Mouse (Mus musculus) C2C12 (cell line): ENCODE results near the gene Csnk2b. TPM values are rescaled to one million over a fixed set of nuclear protein-coding genes. Genes with fewer than 3 reads are reported as not detected.

Experiments
- H3K27me3 ChIP-seq: one replicate; pipeline ENCODE4 v1.6.1; 2011; ENCODE audit not compliant: control insufficient read depth, insufficient read depth, insufficient read length
- H3K36me3 ChIP-seq: one replicate; pipeline ENCODE4 v1.6.1; 2011; ENCODE audit not compliant: control insufficient read depth, insufficient read depth
- H3K4me3 ChIP-seq: one replicate; pipeline ENCODE4 v1.5.1; 2011; ENCODE audit warnings: mild to moderate bottlenecking, control low read depth; ENCODE audit not compliant: poor library complexity, insufficient read depth, severe bottlenecking
- H3K79me2 ChIP-seq: one replicate; pipeline ENCODE4 v1.6.1; 2011; ENCODE audit not compliant: control insufficient read depth, insufficient read depth
- H3K79me3 ChIP-seq: one replicate; pipeline ENCODE4 v1.6.1; 2011; ENCODE audit warnings: low read depth, control low read depth
- H3ac ChIP-seq: one replicate; pipeline ENCODE3; 2011; ENCODE audit warnings: low read depth; ENCODE audit not compliant: control insufficient read depth, insufficient read length
- CEBPB ChIP-seq: IDR thresholded peaks from one replicate; pipeline ENCODE4 v1.6.1; 2011; ENCODE audit warnings: low read depth, mild to moderate bottlenecking, control low read depth, moderate library complexity
- CTCF ChIP-seq: IDR thresholded peaks from one replicate; pipeline ENCODE4 v1.5.1; 2011; ENCODE audit not compliant: control insufficient read depth, insufficient read depth, insufficient read length
- FOSL1 ChIP-seq: IDR thresholded peaks from one replicate; pipeline ENCODE4 v1.8.0; 2011; ENCODE audit warnings: mild to moderate bottlenecking, low read length; ENCODE audit not compliant: poor library complexity, insufficient read depth, severe bottlenecking
- MAX ChIP-seq: IDR thresholded peaks from one replicate; pipeline ENCODE4 v1.6.1; 2011; ENCODE audit warnings: mild to moderate bottlenecking, control low read depth
- MYOD1 ChIP-seq: IDR thresholded peaks from one replicate; pipeline ENCODE4 v1.6.1; 2011; ENCODE audit warnings: low read depth; ENCODE audit not compliant: control insufficient read depth, insufficient read length
- MYOG ChIP-seq: IDR thresholded peaks from one replicate; pipeline ENCODE4 v1.6.1; 2011; ENCODE audit not compliant: control insufficient read depth, insufficient read length; ENCODE audit errors: extremely low read depth
- USF1 ChIP-seq: IDR thresholded peaks from one replicate; pipeline ENCODE4 v1.6.1; 2011; ENCODE audit warnings: low read depth, mild to moderate bottlenecking, control low read depth, moderate library complexity
- polyA plus RNA-seq: library from polyadenylated mRNA; unstranded; fragments of >200 nt; fragmentation: generic; extraction: Trizol; gene quantifications from one replicate; pipeline ENCODE4 v1.2.1, GENCODE M21; 2012; ENCODE audit warnings: missing spikeins

Gene Csnk2b
- polyA plus RNA-seq, 1 experiment, result 300 TPM

DNA sequence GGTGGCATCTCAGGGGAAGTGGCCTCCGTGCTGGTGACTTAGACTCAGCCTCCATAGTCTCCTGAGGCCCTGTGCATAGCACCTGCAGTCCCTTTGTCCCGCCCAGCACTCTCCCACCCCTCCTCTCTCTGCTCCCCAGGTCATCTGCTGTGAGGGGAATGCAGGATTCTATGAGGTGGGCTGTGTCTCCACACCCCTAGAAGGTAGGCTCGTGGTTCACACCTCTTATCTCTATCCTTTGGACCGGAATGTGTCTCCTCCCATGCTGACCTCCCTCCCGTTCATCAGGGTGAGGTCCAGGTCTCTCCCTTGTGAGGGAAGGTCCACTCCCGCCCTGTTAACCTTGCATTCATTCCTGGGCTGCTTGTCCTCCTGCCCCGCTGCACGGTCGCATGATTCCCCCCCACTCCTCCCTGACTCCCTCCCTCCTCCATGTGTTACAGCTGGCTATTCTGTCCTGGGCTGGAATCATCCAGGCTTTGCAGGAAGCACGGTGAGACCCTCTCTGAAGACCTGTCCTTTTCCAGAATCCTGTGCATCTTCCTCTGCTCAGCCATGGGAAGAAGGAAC lies 21.6 kb downstream of the Csnk2b start:
- H3K79me3 ChIP-seq, result no peaks in the 10 kb centered on the region
- H3K79me2 ChIP-seq, result no peaks in the 10 kb centered on the region
- H3ac ChIP-seq, result no peak overlapping the region
- no peak overlapping the region for H3K4me3 ChIP-seq
- H3K27me3 ChIP-seq, result no peaks in the 10 kb centered on the region
- TF ChIP-seq FOSL1 (no peak), MYOG (no peak), MAX (no peak), CEBPB (no peak), USF1 (no peak), MYOD1 (no peak), CTCF (no peak)
- peaks cover 24% of the 10 kb centered on the region for H3K36me3 ChIP-seq

DNA sequence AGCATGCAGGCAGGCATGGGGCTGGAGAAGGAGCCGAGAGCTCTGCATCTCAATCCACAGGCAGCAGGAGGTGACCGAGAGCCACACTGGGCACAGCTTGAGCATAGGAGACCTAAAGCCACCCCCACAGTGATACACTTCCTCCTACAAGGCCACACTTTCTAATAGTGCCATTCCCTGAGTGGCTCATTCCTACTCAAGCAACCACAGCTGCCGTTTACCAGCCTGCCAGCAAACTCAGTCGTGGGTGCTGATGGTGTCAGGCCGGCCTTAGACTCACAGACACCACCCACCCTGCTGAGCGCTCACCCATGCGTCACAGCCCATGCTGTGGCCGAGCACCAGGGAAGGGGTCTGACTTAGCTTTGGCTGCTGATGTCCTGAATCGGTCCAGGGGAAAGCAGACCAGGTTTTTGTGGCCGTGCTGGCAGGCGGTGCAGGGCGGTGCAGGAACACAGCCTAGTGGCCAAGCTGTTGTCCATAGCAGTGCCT lies 24.6 kb downstream of the Csnk2b start:
- Histone ChIP-seq H3K27me3 (no peaks in the 10 kb centered on the region), H3K79me2 (no peaks in the 10 kb centered on the region), H3K36me3 (peaks cover 38% of the 10 kb centered on the region), H3K79me3 (no peaks in the 10 kb centered on the region), H3K4me3 (no peak overlapping the region), H3ac (no peak overlapping the region)
- TF ChIP-seq CEBPB (no peak), MYOG (no peak), CTCF (no peak), MYOD1 (no peak), USF1 (no peak)

DNA sequence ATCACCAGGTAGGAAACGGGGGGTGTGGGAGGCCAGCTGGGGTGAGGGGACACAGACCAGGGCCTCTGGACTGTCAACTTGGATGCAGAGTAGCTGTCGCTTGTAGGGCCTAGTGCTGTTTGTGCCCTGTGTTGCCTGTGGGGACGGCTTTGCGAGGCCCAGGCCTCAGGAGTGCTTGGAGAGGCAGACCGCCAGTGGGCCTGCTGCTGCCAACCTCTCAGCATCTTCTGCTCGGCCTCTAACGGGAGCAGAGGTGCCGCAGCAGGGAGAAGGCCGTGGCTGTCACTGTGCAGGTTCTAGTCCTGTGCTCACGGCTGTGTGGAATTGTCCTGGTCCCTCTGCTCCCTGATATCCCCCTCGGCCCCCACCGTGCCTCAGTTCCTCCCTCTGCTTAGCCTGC lies 25.3 kb downstream of the Csnk2b start:
- TF ChIP-seq FOSL1, result no peak
- TF ChIP-seq CTCF, result no peak
- no peak for TF ChIP-seq MYOG
- no peak for TF ChIP-seq CEBPB
- TF ChIP-seq USF1, result no peak
- TF ChIP-seq MYOD1, result no peak
- no peak for TF ChIP-seq MAX
- peaks cover 39% of the 10 kb centered on the region for H3K36me3 ChIP-seq

DNA sequence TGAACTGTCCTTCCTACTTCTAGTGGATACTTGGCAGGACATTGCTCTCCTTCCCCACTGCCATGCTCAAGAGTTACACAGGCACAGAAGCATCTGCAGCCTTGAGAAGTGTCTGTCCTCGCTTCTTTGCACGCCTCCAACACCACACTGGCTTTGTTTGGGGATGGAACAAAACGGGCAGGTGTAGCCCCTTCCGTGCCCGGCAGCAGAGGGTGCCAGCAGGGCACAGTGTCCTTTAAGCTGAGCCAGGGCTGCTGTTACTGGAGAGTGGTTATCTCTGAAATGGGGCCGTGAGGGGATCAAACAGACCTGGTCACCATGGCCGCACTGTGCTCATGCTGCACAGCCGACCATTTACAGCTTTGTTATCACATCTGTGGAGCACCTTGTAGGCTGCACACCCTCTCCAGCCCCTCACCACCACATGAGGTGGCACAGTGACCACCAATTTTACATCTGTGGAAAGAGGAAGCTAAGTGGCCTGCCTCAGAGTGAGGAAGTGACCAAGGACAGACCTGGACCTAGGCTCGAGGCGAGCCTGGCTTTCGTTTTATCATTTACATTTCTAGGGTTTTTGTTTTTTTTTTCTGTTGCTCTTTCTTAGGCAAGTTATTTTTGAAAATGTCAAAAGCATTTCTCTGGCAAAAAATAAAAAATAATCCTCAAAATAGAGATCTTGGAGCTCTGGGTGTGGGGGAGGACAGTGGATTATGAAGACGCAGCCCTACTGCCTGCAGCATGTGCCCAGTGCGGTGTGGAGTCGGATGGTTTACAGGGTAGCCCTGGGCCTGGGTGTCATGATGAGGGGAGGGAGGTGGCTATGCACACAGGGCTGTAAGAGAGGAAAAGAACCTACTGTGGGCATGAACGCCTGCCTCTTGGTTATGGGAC lies 27.1 kb downstream of the Csnk2b start:
- Histone ChIP-seq H3K36me3 (peaks cover 28% of the 10 kb centered on the region), H3K27me3 (no peaks in the 10 kb centered on the region), H3ac (no peak overlapping the region), H3K4me3 (no peak overlapping the region), H3K79me2 (peaks cover 14% of the 10 kb centered on the region), H3K79me3 (peaks cover 3% of the 10 kb centered on the region)
- no peak for TF ChIP-seq MYOG
- no peak for TF ChIP-seq CEBPB
- TF ChIP-seq FOSL1, result no peak
- no peak for TF ChIP-seq MAX
- TF ChIP-seq CTCF, result no peak
- no peak for TF ChIP-seq MYOD1
- no peak for TF ChIP-seq USF1

More for the DNA sequence above, 25.3 kb downstream of the Csnk2b start:
- Histone ChIP-seq H3K4me3 (no peak overlapping the region), H3K79me2 (no peaks in the 10 kb centered on the region), H3K27me3 (no peaks in the 10 kb centered on the region), H3K79me3 (no peaks in the 10 kb centered on the region), H3ac (no peak overlapping the region)

DNA sequence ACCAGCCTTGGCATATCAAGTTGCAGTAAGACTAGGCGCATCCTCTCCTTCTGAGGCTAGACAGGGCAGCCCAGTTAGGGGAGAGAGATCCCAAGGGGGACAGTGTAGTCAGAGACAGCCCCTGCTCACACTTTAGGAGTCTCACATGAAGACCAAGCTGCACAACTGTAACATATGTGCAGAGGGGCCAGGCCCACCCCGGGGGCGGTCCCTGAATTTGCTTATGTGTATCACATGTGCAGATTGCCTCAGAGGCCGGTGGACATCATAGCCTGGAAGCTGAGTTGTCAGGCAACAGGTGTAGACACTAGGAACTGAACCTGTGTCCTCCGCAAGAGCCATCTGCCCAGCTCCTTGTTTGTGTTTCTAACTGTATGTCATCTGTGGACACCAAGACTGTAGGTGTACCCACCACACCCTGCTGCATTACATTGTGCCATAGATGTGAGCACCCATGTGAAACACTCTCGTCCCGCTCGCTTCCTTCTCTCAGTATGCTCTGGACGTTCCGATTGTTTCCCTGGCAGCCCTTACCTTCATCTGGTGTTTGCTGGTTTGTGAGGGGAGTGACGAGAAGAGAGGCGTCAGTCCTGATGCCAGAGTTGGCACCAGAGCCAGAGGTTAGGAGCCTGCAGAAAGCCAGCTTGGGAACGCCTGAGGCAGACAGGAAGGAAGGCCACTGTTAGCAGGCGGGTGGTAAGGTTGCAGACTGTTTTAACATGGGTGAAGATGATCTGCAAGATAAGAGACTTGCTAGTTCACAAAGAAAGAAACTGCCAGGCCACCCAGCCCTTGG lies 29.3 kb downstream of the Csnk2b start:
- no peaks in the 10 kb centered on the region for H3K27me3 ChIP-seq
- TF ChIP-seq MYOG, result no peak
- no peak for TF ChIP-seq MYOD1
- TF ChIP-seq FOSL1, result no peak
- no peak for TF ChIP-seq CTCF
- TF ChIP-seq USF1, result no peak
- no peak for TF ChIP-seq MAX
- TF ChIP-seq CEBPB, result no peak
- peaks cover 17% of the 10 kb centered on the region for H3K79me2 ChIP-seq
- H3K36me3 ChIP-seq, result peaks cover 22% of the 10 kb centered on the region
- peaks cover 3% of the 10 kb centered on the region for H3K79me3 ChIP-seq
- H3K4me3 ChIP-seq, result no peak overlapping the region
- H3ac ChIP-seq, result no peak overlapping the region
